Mouse (Mus musculus): ENCODE measurements around the gene Tbcb.

GRCm38 (mm10) chr7:30233387-30233786, 1.3 kb upstream of the Tbcb start:
- TF ChIP-seq CTCF (IDR thresholded peaks at IDR 0.05; ENCODE audit: control insufficient read depth, insufficient read depth, insufficient read length) (no peak), USF1 (IDR thresholded peaks at IDR 0.05; ENCODE audit: low read depth) (no peak), MYOD1 (IDR thresholded peaks at IDR 0.05; ENCODE audit: control insufficient read depth, insufficient read length, low read depth) (no peak), CEBPB (IDR thresholded peaks at IDR 0.05; ENCODE audit: low read depth) (no peak), MAX (IDR thresholded peaks at IDR 0.05) (no peak)
